Mouse (Mus musculus): Measurements from ENCODE around the gene Adcy3. TPM values are rescaled to one million over a fixed set of nuclear protein-coding genes. Genes with fewer than 3 reads are reported as not detected.

The Adcy3 gene
- polyA plus RNA-seq, 1 experiment from 2014 or later = 0.75 TPM

- ATAC-seq (no peak), DNase-seq (no peak)
- TF ChIP-seq EP300 (IDR thresholded peaks at IDR 0.05; ENCODE audit: low read depth) (no peak), CTCF (IDR thresholded peaks at IDR 0.05; ENCODE audit: low read depth) (no peak)
- Histone ChIP-seq H3K4me3 (ENCODE audit: low read depth, low read length) (no peak overlapping the region), H3K9me3 (ENCODE audit: low read length) (no peaks in the 10 kb centered on the region), H3K9ac (replicated peaks) (no peak overlapping the region), H3K4me2 (ENCODE audit: low read depth, low read length) (no peak overlapping the region), H3K36me3 (replicated peaks; ENCODE audit: insufficient read depth, low read length) (no peaks in the 10 kb centered on the region), H3K27ac (ENCODE audit: low read depth) (no peak overlapping the region), H3K4me1 (ENCODE audit: insufficient read depth) (no peaks in the 10 kb centered on the region), H3K27me3 (ENCODE audit: insufficient read depth, low read length) (no peaks in the 10 kb centered on the region)
- 80% methylated on average over 7 of the region's 7 CpGs for WGBS (ENCODE audit: insufficient replicate concordance)
These were observed 26.1 kb downstream of the Adcy3 start for GRCm38 (mm10) chr12:4158868-4159632.

GRCm38 (mm10) chr12:4160322-4160721, 27.4 kb downstream of the Adcy3 start:
- no peak for ATAC-seq
- H3K4me3 ChIP-seq (ENCODE audit: low read depth, low read length) = no peak overlapping the region
- no peaks in the 10 kb centered on the region for H3K4me1 ChIP-seq (ENCODE audit: insufficient read depth)
- H3K36me3 ChIP-seq (replicated peaks; ENCODE audit: insufficient read depth, low read length) = no peaks in the 10 kb centered on the region
- no peak for TF ChIP-seq EP300 (IDR thresholded peaks at IDR 0.05; ENCODE audit: low read depth)
- TF ChIP-seq CTCF (IDR thresholded peaks at IDR 0.05; ENCODE audit: low read depth) = no peak
- no peaks in the 10 kb centered on the region for H3K27me3 ChIP-seq (ENCODE audit: insufficient read depth, low read length)
- H3K27ac ChIP-seq (ENCODE audit: low read depth) = no peak overlapping the region
- no peak overlapping the region for H3K9ac ChIP-seq (replicated peaks)
- WGBS (ENCODE audit: insufficient replicate concordance) = 76% methylated on average over 7 of the region's 7 CpGs
- no peak overlapping the region for H3K4me2 ChIP-seq (ENCODE audit: low read depth, low read length)
- no peak for DNase-seq
- no peaks in the 10 kb centered on the region for H3K9me3 ChIP-seq (ENCODE audit: low read length)

- 35% methylated on average over 2 of the region's 2 CpGs for WGBS (ENCODE audit: insufficient replicate concordance)
- Histone ChIP-seq H3K9me3 (ENCODE audit: low read length) (no peaks in the 10 kb centered on the region), H3K36me3 (replicated peaks; ENCODE audit: insufficient read depth, low read length) (no peaks in the 10 kb centered on the region), H3K4me1 (ENCODE audit: insufficient read depth) (no peaks in the 10 kb centered on the region), H3K27me3 (ENCODE audit: insufficient read depth, low read length) (no peaks in the 10 kb centered on the region), H3K9ac (replicated peaks) (no peak overlapping the region), H3K4me2 (ENCODE audit: low read depth, low read length) (no peak overlapping the region), H3K27ac (ENCODE audit: low read depth) (no peak overlapping the region), H3K4me3 (ENCODE audit: low read depth, low read length) (no peak overlapping the region)
- no peak for DNase-seq
- TF ChIP-seq CTCF (IDR thresholded peaks at IDR 0.05; ENCODE audit: low read depth) = no peak
- no peak for TF ChIP-seq EP300 (IDR thresholded peaks at IDR 0.05; ENCODE audit: low read depth)
- ATAC-seq = no peak
These were observed 30.0 kb downstream of the Adcy3 start for GRCm38 (mm10) chr12:4162886-4163285.

GRCm38 (mm10) chr12:4166970-4167369, 34.1 kb downstream of the Adcy3 start:
- ATAC-seq (no peak), DNase-seq (no peak)
- no peaks in the 10 kb centered on the region for H3K4me1 ChIP-seq (ENCODE audit: insufficient read depth)
- no peak overlapping the region for H3K9ac ChIP-seq (replicated peaks)
- H3K27me3 ChIP-seq (ENCODE audit: insufficient read depth, low read length) = no peaks in the 10 kb centered on the region
- no peaks in the 10 kb centered on the region for H3K9me3 ChIP-seq (ENCODE audit: low read length)
- no peak overlapping the region for H3K4me3 ChIP-seq (ENCODE audit: low read depth, low read length)
- H3K27ac ChIP-seq (ENCODE audit: low read depth) = no peak overlapping the region
- H3K36me3 ChIP-seq (replicated peaks; ENCODE audit: insufficient read depth, low read length) = no peaks in the 10 kb centered on the region
- WGBS (ENCODE audit: insufficient replicate concordance) = 61% methylated on average over 3 of the region's 3 CpGs
- TF ChIP-seq CTCF (IDR thresholded peaks at IDR 0.05; ENCODE audit: low read depth) (no peak), EP300 (IDR thresholded peaks at IDR 0.05; ENCODE audit: low read depth) (no peak)
- H3K4me2 ChIP-seq (ENCODE audit: low read depth, low read length) = no peak overlapping the region

GRCm38 (mm10) chr12:4169058-4169457, 36.2 kb downstream of the Adcy3 start:
- Histone ChIP-seq H3K9me3 (ENCODE audit: low read length) (no peaks in the 10 kb centered on the region), H3K4me2 (ENCODE audit: low read depth, low read length) (no peak overlapping the region), H3K36me3 (replicated peaks; ENCODE audit: insufficient read depth, low read length) (no peaks in the 10 kb centered on the region), H3K4me1 (ENCODE audit: insufficient read depth) (no peaks in the 10 kb centered on the region), H3K4me3 (ENCODE audit: low read depth, low read length) (no peak overlapping the region), H3K9ac (replicated peaks) (no peak overlapping the region), H3K27ac (ENCODE audit: low read depth) (no peak overlapping the region), H3K27me3 (ENCODE audit: insufficient read depth, low read length) (no peaks in the 10 kb centered on the region)
- DNase-seq (no peak), ATAC-seq (no peak)
- TF ChIP-seq EP300 (IDR thresholded peaks at IDR 0.05; ENCODE audit: low read depth) (no peak), CTCF (IDR thresholded peaks at IDR 0.05; ENCODE audit: low read depth) (no peak)
- 83% methylated on average over 1 of the region's 1 CpGs for whole genome bisulfite sequencing (ENCODE audit: insufficient replicate concordance)

- no peak for ATAC-seq
- Histone ChIP-seq H3K4me3 (ENCODE audit: low read depth, low read length) (no peak overlapping the region), H3K27me3 (ENCODE audit: insufficient read depth, low read length) (no peaks in the 10 kb centered on the region), H3K4me2 (ENCODE audit: low read depth, low read length) (no peak overlapping the region), H3K36me3 (replicated peaks; ENCODE audit: insufficient read depth, low read length) (no peaks in the 10 kb centered on the region), H3K27ac (ENCODE audit: low read depth) (no peak overlapping the region), H3K4me1 (ENCODE audit: insufficient read depth) (no peaks in the 10 kb centered on the region), H3K9ac (replicated peaks) (no peak overlapping the region), H3K9me3 (ENCODE audit: low read length) (no peaks in the 10 kb centered on the region)
- WGBS (ENCODE audit: insufficient replicate concordance) = 82% methylated on average over 5 of the region's 5 CpGs
- no peak for DNase-seq
- TF ChIP-seq CTCF (IDR thresholded peaks at IDR 0.05; ENCODE audit: low read depth) = no peak
These were observed 36.7 kb downstream of the Adcy3 start for GRCm38 (mm10) chr12:4169622-4170021.

All from liver, postnatal 0 days (tissue).